Mouse (Mus musculus) naive thymus-derived CD4-positive, alpha-beta T cell, adult 5 months (primary cell): ENCODE measurements around the gene Tbc1d12. TPM values are rescaled to one million over a fixed set of nuclear protein-coding genes. Genes with fewer than 3 reads are reported as not detected.

Source experiments
- polyA plus RNA-seq: library from polyadenylated mRNA; unstranded; fragments of 100-300 nt; shearing (Covaris generic); gene quantifications from one replicate; pipeline ENCODE4 v1.2.1, GENCODE M21; 2017

Tbc1d12 gene
- 1.9 TPM for polyA plus RNA-seq

GRCm38 (mm10) chr19:38836438-38837170, at the start of gene Tbc1d12:
Tbc1d12 (plus strand) TSS chr19:38836579.

GRCm38 (mm10) chr19:38818766-38819426, 17.5 kb upstream of the Tbc1d12 start, which contains the start of gene Noc3l:
Noc3l (minus strand) TSS chr19:38819237.

GRCm38 (mm10) chr19:38930788-38931565, 94.6 kb downstream of the Tbc1d12 start, which contains the start of gene Hells:
Hells (plus strand) TSS chr19:38930915.

Other genes starting within 250 kb of the Tbc1d12 start
- 11.6 TPM for gene Noc3l, start 17.3 kb upstream of the Tbc1d12 start, polyA plus RNA-seq
- gene Hells, start 94.3 kb downstream of the Tbc1d12 start, polyA plus RNA-seq, result 5.1 TPM
- gene Cyp2c55, start 170.4 kb downstream of the Tbc1d12 start, polyA plus RNA-seq, result not detected
- gene Cyp2c65, start 224.4 kb downstream of the Tbc1d12 start, polyA plus RNA-seq, result not detected